Mouse (Mus musculus): ENCODE measurements around the gene Rpl23a. TPM values are rescaled to one million over a fixed set of nuclear protein-coding genes. Genes with fewer than 3 reads are reported as not detected.
A peak's percentile ranks its signal among the peaks of the same experiment; 100 is the strongest.

Rpl23a gene
- polyA plus RNA-seq, 2 experiments: 1,819 to 3,231 TPM

- peak overlapping the region; percentile 83 for H3K4me3 ChIP-seq (replicated peaks; ENCODE audit: low read length)
- DNase-seq (ENCODE audit: low spot score): no peak
- peaks cover 31% of the 10 kb centered on the region for H3K36me3 ChIP-seq (ENCODE audit: control insufficient read depth, insufficient read depth, low read length)
- H3K27me3 ChIP-seq (ENCODE audit: control insufficient read depth, insufficient read depth, low read length): no peaks in the 10 kb centered on the region
- H3K4me1 ChIP-seq (ENCODE audit: control insufficient read depth, insufficient read depth, low read length): peaks cover 32% of the 10 kb centered on the region
- H3K9ac ChIP-seq (ENCODE audit: low read depth, low read length, severe bottlenecking): peak overlapping the region; percentile 87
- peak overlapping the region; percentile 75 for H3K4me2 ChIP-seq (replicated peaks; ENCODE audit: low read depth, low read length, severe bottlenecking)
- ATAC-seq (ENCODE audit: low FRiP score, low read depth): no peak
- no peak overlapping the region for H3K27ac ChIP-seq (replicated peaks; ENCODE audit: low read depth, low read length)
- WGBS: 9% methylated on average over 7 of the region's 7 CpGs
- no peak for TF ChIP-seq POLR2A (IDR thresholded peaks at IDR 0.05; ENCODE audit: borderline replicate concordance, extremely low read depth, insufficient read depth, insufficient read length)
- H3K9me3 ChIP-seq (ENCODE audit: control insufficient read depth, low read length): no peaks in the 10 kb centered on the region
Observed at GRCm38 (mm10) chr11:78182450-78182849, 934 bp downstream of the Rpl23a start.

GRCm38 (mm10) chr11:78181830-78182357 is 1.5 kb downstream of the Rpl23a start:
- peak overlapping the region; percentile 83 for H3K4me3 ChIP-seq (replicated peaks; ENCODE audit: low read length)
- WGBS: 48% methylated on average over 2 of the region's 2 CpGs
- H3K9ac ChIP-seq (ENCODE audit: low read depth, low read length, severe bottlenecking): peak overlapping the region; percentile 87
- ATAC-seq (ENCODE audit: low FRiP score, low read depth) (no peak), DNase-seq (ENCODE audit: low spot score) (no peak)
- H3K27me3 ChIP-seq (ENCODE audit: control insufficient read depth, insufficient read depth, low read length): no peaks in the 10 kb centered on the region
- peaks cover 34% of the 10 kb centered on the region for H3K4me1 ChIP-seq (ENCODE audit: control insufficient read depth, insufficient read depth, low read length)
- H3K36me3 ChIP-seq (ENCODE audit: control insufficient read depth, insufficient read depth, low read length): peaks cover 31% of the 10 kb centered on the region
- no peaks in the 10 kb centered on the region for H3K9me3 ChIP-seq (ENCODE audit: control insufficient read depth, low read length)
- TF ChIP-seq POLR2A (IDR thresholded peaks at IDR 0.05; ENCODE audit: borderline replicate concordance, extremely low read depth, insufficient read depth, insufficient read length): no peak
- H3K4me2 ChIP-seq (replicated peaks; ENCODE audit: low read depth, low read length, severe bottlenecking): peak overlapping the region; percentile 75
- H3K27ac ChIP-seq (replicated peaks; ENCODE audit: low read depth, low read length): no peak overlapping the region

- peaks cover 31% of the 10 kb centered on the region for H3K36me3 ChIP-seq (ENCODE audit: control insufficient read depth, insufficient read depth, low read length)
- H3K27me3 ChIP-seq (ENCODE audit: control insufficient read depth, insufficient read depth, low read length): no peaks in the 10 kb centered on the region
- H3K4me1 ChIP-seq (ENCODE audit: control insufficient read depth, insufficient read depth, low read length): peaks cover 39% of the 10 kb centered on the region
- DNase-seq (ENCODE audit: low spot score) (no peak), ATAC-seq (ENCODE audit: low FRiP score, low read depth) (no peak)
- H3K4me3 ChIP-seq (replicated peaks; ENCODE audit: low read length): no peak overlapping the region
- no peaks in the 10 kb centered on the region for H3K9me3 ChIP-seq (ENCODE audit: control insufficient read depth, low read length)
- H3K9ac ChIP-seq (ENCODE audit: low read depth, low read length, severe bottlenecking): no peak overlapping the region
- no peak overlapping the region for H3K27ac ChIP-seq (replicated peaks; ENCODE audit: low read depth, low read length)
- WGBS: 76% methylated on average over 6 of the region's 6 CpGs
- no peak for TF ChIP-seq POLR2A (IDR thresholded peaks at IDR 0.05; ENCODE audit: borderline replicate concordance, extremely low read depth, insufficient read depth, insufficient read length)
- no peak overlapping the region for H3K4me2 ChIP-seq (replicated peaks; ENCODE audit: low read depth, low read length, severe bottlenecking)
Observed at GRCm38 (mm10) chr11:78180081-78180761, 3.2 kb downstream of the Rpl23a start.

GRCm38 (mm10) chr11:78179438-78179999 is 3.9 kb downstream of the Rpl23a start:
- WGBS: 27% methylated on average over 8 of the region's 8 CpGs
- no peaks in the 10 kb centered on the region for H3K9me3 ChIP-seq (ENCODE audit: control insufficient read depth, low read length)
- TF ChIP-seq POLR2A (IDR thresholded peaks at IDR 0.05; ENCODE audit: borderline replicate concordance, extremely low read depth, insufficient read depth, insufficient read length): no peak
- H3K4me3 ChIP-seq (replicated peaks; ENCODE audit: low read length): peak overlapping the region; percentile 46
- peaks cover 39% of the 10 kb centered on the region for H3K4me1 ChIP-seq (ENCODE audit: control insufficient read depth, insufficient read depth, low read length)
- ATAC-seq (ENCODE audit: low FRiP score, low read depth) (no peak), DNase-seq (ENCODE audit: low spot score) (no peak)
- H3K9ac ChIP-seq (ENCODE audit: low read depth, low read length, severe bottlenecking): no peak overlapping the region; the same call in 1 of the 2 replicates
- peak overlapping the region; percentile 97 for H3K4me2 ChIP-seq (replicated peaks; ENCODE audit: low read depth, low read length, severe bottlenecking)
- H3K36me3 ChIP-seq (ENCODE audit: control insufficient read depth, insufficient read depth, low read length): peaks cover 31% of the 10 kb centered on the region
- H3K27me3 ChIP-seq (ENCODE audit: control insufficient read depth, insufficient read depth, low read length): no peaks in the 10 kb centered on the region
- peak overlapping the region; percentile 94 for H3K27ac ChIP-seq (replicated peaks; ENCODE audit: low read depth, low read length)

GRCm38 (mm10) chr11:78178859-78179437 is 4.4 kb downstream of the Rpl23a start:
- DNase-seq (ENCODE audit: low spot score): peak; percentile 85
- H3K36me3 ChIP-seq (ENCODE audit: control insufficient read depth, insufficient read depth, low read length): peaks cover 31% of the 10 kb centered on the region
- H3K9me3 ChIP-seq (ENCODE audit: control insufficient read depth, low read length): no peaks in the 10 kb centered on the region
- peak overlapping the region; percentile 72 for H3K9ac ChIP-seq (ENCODE audit: low read depth, low read length, severe bottlenecking)
- H3K27me3 ChIP-seq (ENCODE audit: control insufficient read depth, insufficient read depth, low read length): no peaks in the 10 kb centered on the region
- H3K4me2 ChIP-seq (replicated peaks; ENCODE audit: low read depth, low read length, severe bottlenecking): peak overlapping the region; percentile 97
- TF ChIP-seq POLR2A (IDR thresholded peaks at IDR 0.05; ENCODE audit: borderline replicate concordance, extremely low read depth, insufficient read depth, insufficient read length): peak; percentile 25; the same call in 1 of the 2 replicates
- peaks cover 38% of the 10 kb centered on the region for H3K4me1 ChIP-seq (ENCODE audit: control insufficient read depth, insufficient read depth, low read length)
- ATAC-seq (ENCODE audit: low FRiP score, low read depth): no peak; the same call in 1 of the 2 replicates
- H3K4me3 ChIP-seq (replicated peaks; ENCODE audit: low read length): peak overlapping the region; percentile 46
- H3K27ac ChIP-seq (replicated peaks; ENCODE audit: low read depth, low read length): peak overlapping the region; percentile 94
- 1% methylated on average over 26 of the region's 29 CpGs for WGBS
